Mouse (Mus musculus) stomach, postnatal 0 days (tissue): ENCODE data around the gene Esrrg. TPM values are rescaled to one million over a fixed set of nuclear protein-coding genes. Genes with fewer than 3 reads are reported as not detected.

ENCODE experiments used
- ATAC-seq: fragments of 200-750 bp; cut with Nextera tagmentation; 2 replicates; pipeline ENCODE4 v1.8.0; 2017; ENCODE audit not compliant: low FRiP score, low TSS enrichment
- DNase-seq: peaks from one replicate; pipeline ENCODE4 v3.0.0-alpha.2; 2016; ENCODE audit warnings: low spot score
- H3K27ac ChIP-seq: fragments of 300-500 bp; sonication (generic); replicated peaks from 2 replicates; pipeline ENCODE4 v1.5.1; 2014; ENCODE audit warnings: mild to moderate bottlenecking, control low read depth
- H3K27me3 ChIP-seq: fragments of 300-500 bp; sonication (generic); 2 replicates; pipeline ENCODE4 v1.6.1; 2014; ENCODE audit warnings: low read length; ENCODE audit not compliant: control insufficient read depth, insufficient read depth
- H3K36me3 ChIP-seq: fragments of 300-500 bp; sonication (generic); 2 replicates; pipeline ENCODE4 v1.6.1; 2014; ENCODE audit warnings: low read length, mixed read lengths; ENCODE audit not compliant: control insufficient read depth, insufficient read depth
- H3K4me1 ChIP-seq: fragments of 300-500 bp; sonication (generic); replicated peaks from 2 replicates; pipeline ENCODE4 v1.6.1; 2014; ENCODE audit warnings: antibody characterized with exemption; ENCODE audit not compliant: control insufficient read depth, insufficient read depth
- H3K4me2 ChIP-seq: fragments of 300-500 bp; sonication (generic); replicated peaks from 2 replicates; pipeline ENCODE4 v1.6.1; 2014; ENCODE audit warnings: low read depth, mild to moderate bottlenecking, control low read depth, moderate library complexity
- H3K4me3 ChIP-seq: fragments of 300-500 bp; sonication (generic); 2 replicates; pipeline ENCODE4 v1.5.1; 2014; ENCODE audit warnings: low read depth, low read length, control low read depth
- H3K9ac ChIP-seq: fragments of 300-500 bp; sonication (generic); 2 replicates; pipeline ENCODE4 v1.6.1; 2014; ENCODE audit warnings: mild to moderate bottlenecking, low read length, control low read depth, mixed read lengths
- H3K9me3 ChIP-seq: fragments of 300-500 bp; sonication (generic); 2 replicates; pipeline ENCODE4 v1.6.1; 2016; ENCODE audit warnings: low read length; ENCODE audit not compliant: control insufficient read depth
- CTCF ChIP-seq: IDR thresholded peaks from 2 replicates; pipeline ENCODE4 v1.5.1; 2016; ENCODE audit warnings: antibody characterized with exemption, low read depth, mild to moderate bottlenecking, moderate library complexity
- EP300 ChIP-seq: optimal IDR thresholded peaks from 2 replicates; pipeline ENCODE3; 2016; ENCODE audit warnings: antibody characterized with exemption
- WGBS: fragments of 180-500 bp; shearing (Covaris S2); extraction: QIAGEN DNeasy Blood & Tissue Kit; methylation state at CpG from one replicate; pipeline ENCODE4 v1.1.7; 2014; 5-methylcytosine and 5-hydroxymethylcytosine counted together
- polyA plus RNA-seq: library from polyadenylated mRNA; unstranded; fragments of >200 nt; fragmentation: Nextera tagmentation; extraction: Ambion mirVana; gene quantifications from 2 replicates; pipeline ENCODE4 v1.2.1, GENCODE M21; 2015

The Esrrg gene
- polyA plus RNA-seq, 1 experiment from 2014 or later, result 7.4 TPM

GRCm38 (mm10) chr1:187736507-187736906 is 127.9 kb downstream of the Esrrg start:
- Histone ChIP-seq H3K36me3 (no peaks in the 10 kb centered on the region), H3K27me3 (no peaks in the 10 kb centered on the region), H3K27ac (no peak overlapping the region), H3K9ac (no peak overlapping the region), H3K4me2 (no peak overlapping the region), H3K4me3 (no peak overlapping the region), H3K4me1 (no peaks in the 10 kb centered on the region), H3K9me3 (no peaks in the 10 kb centered on the region)
- TF ChIP-seq CTCF (no peak), EP300 (no peak)
- DNase-seq (no peak), ATAC-seq (no peak)
- WGBS, result 60% methylated on average over 14 of the region's 14 CpGs

- no peaks in the 10 kb centered on the region for H3K36me3 ChIP-seq
- H3K9me3 ChIP-seq, result no peaks in the 10 kb centered on the region
- WGBS, result 87% methylated on average over 7 of the region's 7 CpGs
- H3K27me3 ChIP-seq, result no peaks in the 10 kb centered on the region
- no peak overlapping the region for H3K4me3 ChIP-seq
- no peak for DNase-seq
- H3K27ac ChIP-seq, result no peak overlapping the region
- H3K4me2 ChIP-seq, result no peak overlapping the region
- TF ChIP-seq CTCF (no peak), EP300 (no peak)
- no peak for ATAC-seq
- H3K9ac ChIP-seq, result no peak overlapping the region
- no peaks in the 10 kb centered on the region for H3K4me1 ChIP-seq
These were observed 128.7 kb downstream of the Esrrg start for GRCm38 (mm10) chr1:187737296-187737695.

- no peaks in the 10 kb centered on the region for H3K36me3 ChIP-seq
- no peak overlapping the region for H3K9ac ChIP-seq
- DNase-seq (no peak), ATAC-seq (0 out of 2 replicates have a peak, but pooled peaks have one; percentile 29)
- H3K4me1 ChIP-seq, result no peaks in the 10 kb centered on the region
- no peak overlapping the region for H3K4me3 ChIP-seq
- H3K9me3 ChIP-seq, result no peaks in the 10 kb centered on the region
- TF ChIP-seq EP300 (no peak), CTCF (no peak)
- no peak overlapping the region for H3K4me2 ChIP-seq
- no peaks in the 10 kb centered on the region for H3K27me3 ChIP-seq
- WGBS, result 57% methylated on average over 12 of the region's 12 CpGs
- H3K27ac ChIP-seq, result no peak overlapping the region
These were observed 131.9 kb downstream of the Esrrg start for GRCm38 (mm10) chr1:187740531-187740930.

- Histone ChIP-seq H3K9ac (no peak overlapping the region), H3K4me2 (no peak overlapping the region), H3K27me3 (no peaks in the 10 kb centered on the region), H3K9me3 (no peaks in the 10 kb centered on the region), H3K27ac (no peak overlapping the region), H3K4me3 (no peak overlapping the region), H3K36me3 (no peaks in the 10 kb centered on the region), H3K4me1 (no peaks in the 10 kb centered on the region)
- 80% methylated on average over 7 of the region's 7 CpGs for WGBS
- ATAC-seq, result no peak
- TF ChIP-seq EP300, result no peak
- no peak for TF ChIP-seq CTCF
- DNase-seq, result no peak
These were observed 132.7 kb downstream of the Esrrg start for GRCm38 (mm10) chr1:187741306-187741705.

GRCm38 (mm10) chr1:187742071-187742470 is 133.5 kb downstream of the Esrrg start:
- DNase-seq (no peak), ATAC-seq (no peak)

GRCm38 (mm10) chr1:187749294-187749693 is 140.7 kb downstream of the Esrrg start:
- Histone ChIP-seq H3K9ac (no peak overlapping the region), H3K27me3 (no peaks in the 10 kb centered on the region), H3K27ac (no peak overlapping the region), H3K4me1 (no peaks in the 10 kb centered on the region), H3K36me3 (no peaks in the 10 kb centered on the region), H3K4me3 (no peak overlapping the region), H3K9me3 (no peaks in the 10 kb centered on the region), H3K4me2 (no peak overlapping the region)
- no peak for ATAC-seq
- no peak for DNase-seq
- 77% methylated on average over 3 of the region's 3 CpGs for WGBS
- TF ChIP-seq EP300 (no peak), CTCF (no peak)

More at GRCm38 (mm10) chr1:187742071-187742470, 133.5 kb downstream of the Esrrg start:
- WGBS, result 45% methylated on average over 8 of the region's 8 CpGs
- Histone ChIP-seq H3K9me3 (no peaks in the 10 kb centered on the region), H3K36me3 (no peaks in the 10 kb centered on the region), H3K27me3 (no peaks in the 10 kb centered on the region), H3K27ac (no peak overlapping the region), H3K4me1 (no peaks in the 10 kb centered on the region), H3K4me2 (no peak overlapping the region), H3K4me3 (no peak overlapping the region), H3K9ac (no peak overlapping the region)
- TF ChIP-seq CTCF (no peak), EP300 (no peak)
